Mouse (Mus musculus) spleen, postnatal 10 days (tissue): ENCODE data around the gene Polr2c.
"Not testable (repeated sequence)": the region's sequence is repeated elsewhere in the genome, so short reads cannot be mapped to it uniquely, and the experiment has no call there.

Source experiments
- DNase-seq, 2 experiments: peaks; one replicate each; pipeline ENCODE4 v3.0.0; 2021 to 2022; ENCODE audit warnings: low spot score in 2 of 2

Gene Polr2c

DNA sequence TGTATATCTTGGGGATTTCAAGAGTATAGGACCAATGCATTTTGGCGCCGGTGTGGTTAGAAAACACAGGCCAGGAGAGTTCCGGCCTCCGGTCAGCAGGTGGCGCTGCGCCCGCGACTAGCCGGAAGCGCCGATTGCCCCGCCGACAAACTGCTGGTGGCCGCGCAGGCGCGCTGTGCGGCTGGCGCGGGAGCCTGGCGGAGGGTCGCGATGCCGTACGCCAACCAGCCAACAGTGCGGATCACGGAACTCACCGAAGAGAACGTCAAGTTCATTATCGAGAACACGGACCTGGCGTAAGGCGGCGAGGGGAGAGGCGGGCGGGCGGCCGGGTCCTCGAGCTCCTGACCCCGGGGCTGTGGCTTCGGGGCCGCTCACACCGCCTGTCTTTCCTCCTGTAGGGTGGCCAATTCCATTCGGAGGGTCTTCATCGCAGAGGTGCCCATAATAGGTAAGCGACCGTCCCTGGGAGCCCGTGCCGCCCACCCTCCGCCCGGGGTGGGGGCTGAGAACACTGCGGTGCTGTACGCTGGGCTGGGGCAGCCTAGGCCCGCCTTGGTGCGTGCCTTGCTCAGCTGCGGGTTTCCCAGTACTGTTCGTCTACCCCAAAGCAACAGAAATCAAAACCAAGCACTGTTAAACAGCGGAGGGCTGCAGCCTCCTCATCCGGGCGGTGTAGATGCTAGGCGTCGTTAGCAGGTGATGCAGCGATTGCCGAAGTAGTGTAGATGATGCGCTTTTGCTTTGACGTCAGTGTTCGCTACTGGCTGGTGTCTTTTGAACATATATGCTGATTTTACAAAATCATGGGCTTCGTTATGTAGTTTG, at the start of gene Polr2c:
Polr2c (plus strand) TSS at position 105 of the 828 bp plus-strand sequence.
- DNase-seq, result peak; percentile 94 to 96

DNA sequence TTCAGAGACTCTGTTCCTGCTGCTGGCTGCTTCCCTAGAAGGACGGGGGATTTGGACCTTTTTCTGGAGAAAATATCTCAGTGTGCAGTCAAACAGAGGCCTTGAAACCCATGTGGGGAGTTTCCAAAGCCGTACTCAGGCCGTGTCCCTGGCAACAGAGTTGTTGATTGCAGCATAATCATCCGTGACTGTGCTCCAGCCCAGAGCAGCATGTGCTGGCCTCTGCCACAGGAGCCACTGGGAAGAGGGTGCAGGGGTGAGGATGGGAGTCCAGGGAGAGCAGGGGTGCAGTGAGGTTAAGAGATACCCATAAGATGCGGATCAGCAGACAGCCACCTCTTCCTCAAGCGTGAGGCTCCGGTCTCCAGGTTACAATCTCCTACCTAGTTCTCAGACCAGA, 49.7 kb upstream of the Polr2c start:
- no peak for DNase-seq

DNA sequence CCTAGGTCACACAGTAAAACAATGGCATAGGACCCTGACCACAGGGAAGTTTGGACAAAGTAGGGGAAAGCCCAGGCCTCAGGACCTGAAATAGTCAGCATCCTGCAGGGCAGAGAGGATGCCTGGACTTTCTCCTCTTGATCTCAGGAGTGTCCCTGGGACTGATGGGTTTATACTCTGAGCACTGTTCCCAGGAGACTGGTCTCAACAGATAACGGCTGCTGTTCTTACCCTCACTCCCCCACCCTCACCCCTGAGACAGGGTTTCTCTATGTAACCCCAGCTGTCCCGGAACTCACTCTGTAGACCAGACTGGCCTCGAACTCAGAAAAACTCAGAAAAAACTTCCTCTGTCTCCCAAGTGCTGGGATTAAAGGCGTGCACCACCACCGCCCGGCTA, 48.9 kb upstream of the Polr2c start:
- no peak for DNase-seq

DNA sequence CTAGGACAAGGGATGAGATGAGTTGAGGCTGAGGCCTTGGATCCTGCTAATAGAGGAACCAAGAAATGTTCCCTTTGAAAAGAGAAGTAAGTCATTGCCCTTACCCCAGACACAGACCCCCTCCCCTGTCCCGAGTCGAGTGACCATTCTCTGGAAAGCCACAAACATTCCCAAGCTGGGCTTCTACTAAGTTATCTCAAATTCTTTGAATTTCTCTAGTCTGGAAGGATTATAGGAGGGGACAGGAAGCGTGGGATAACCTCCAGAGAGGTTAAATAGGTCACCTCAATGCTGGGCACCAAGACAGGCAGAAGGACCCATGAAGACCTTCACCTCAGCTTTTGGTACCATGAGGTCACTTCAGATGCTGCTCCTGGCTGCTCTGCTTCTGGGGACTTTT, 47.1 kb upstream of the Polr2c start, which contains the start of gene Ccl17:
Ccl17 (plus strand) TSS at position 301 of the 400 bp plus-strand sequence.
- no peak for DNase-seq

DNA sequence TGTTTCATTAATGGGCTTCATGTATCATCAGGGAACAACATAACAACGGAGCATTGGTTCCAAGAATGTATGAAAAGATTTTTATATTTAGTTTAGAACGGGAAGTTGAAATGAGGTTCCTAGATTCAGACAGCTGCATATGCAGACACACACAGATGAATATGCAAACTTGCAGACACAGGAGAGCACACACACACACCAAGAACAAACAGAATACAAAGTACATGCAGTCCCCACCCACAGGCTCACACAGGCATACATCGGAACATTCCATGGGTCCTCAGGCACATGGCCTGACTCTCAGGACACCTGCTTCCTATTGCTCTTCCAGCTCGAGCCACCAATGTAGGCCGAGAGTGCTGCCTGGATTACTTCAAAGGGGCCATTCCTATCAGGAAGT, 46.4 kb upstream of the Polr2c start:
- no peak for DNase-seq

DNA sequence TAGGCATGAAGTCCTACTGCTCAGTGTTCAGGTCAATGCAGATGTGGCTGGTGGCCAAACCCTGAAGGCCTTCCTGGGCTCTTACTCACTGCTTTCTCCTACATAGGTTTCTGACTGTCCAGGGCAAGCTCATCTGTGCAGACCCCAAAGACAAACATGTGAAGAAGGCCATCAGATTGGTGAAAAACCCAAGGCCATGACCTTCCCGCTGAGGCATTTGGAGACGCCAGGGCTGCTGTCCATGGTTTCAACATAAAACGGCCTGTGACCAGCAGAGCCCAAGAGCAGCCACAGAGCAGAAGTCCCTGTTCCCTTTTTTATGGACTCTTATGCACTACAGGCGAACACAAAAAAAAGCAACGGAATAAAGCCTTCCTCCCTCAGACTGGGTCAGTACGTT, 45.6 kb upstream of the Polr2c start:
- DNase-seq, result no peak

DNA sequence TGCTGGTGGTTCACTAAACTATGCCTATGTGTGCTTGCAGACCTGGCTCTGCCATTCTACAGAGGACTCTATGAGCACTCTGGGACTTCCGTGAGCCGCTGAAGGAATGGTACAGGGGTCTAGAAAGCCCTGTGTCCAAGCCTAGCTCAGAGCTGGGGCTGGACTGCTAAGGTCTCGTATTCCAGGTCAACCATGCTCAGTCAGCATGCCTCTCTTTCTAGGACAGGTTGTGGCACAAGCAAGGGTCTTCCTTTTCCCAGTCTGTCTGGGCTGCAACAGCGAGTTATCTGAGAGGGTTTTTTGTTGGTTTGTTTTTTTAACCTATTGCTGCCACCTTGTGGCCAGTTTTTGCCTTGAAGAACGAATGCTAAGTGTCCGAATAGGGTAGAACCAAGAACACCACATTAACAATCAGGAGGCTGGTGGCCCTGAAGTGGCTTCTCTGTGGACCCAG, 44.6 kb upstream of the Polr2c start:
- DNase-seq, result peak; percentile 86 to 92

DNA sequence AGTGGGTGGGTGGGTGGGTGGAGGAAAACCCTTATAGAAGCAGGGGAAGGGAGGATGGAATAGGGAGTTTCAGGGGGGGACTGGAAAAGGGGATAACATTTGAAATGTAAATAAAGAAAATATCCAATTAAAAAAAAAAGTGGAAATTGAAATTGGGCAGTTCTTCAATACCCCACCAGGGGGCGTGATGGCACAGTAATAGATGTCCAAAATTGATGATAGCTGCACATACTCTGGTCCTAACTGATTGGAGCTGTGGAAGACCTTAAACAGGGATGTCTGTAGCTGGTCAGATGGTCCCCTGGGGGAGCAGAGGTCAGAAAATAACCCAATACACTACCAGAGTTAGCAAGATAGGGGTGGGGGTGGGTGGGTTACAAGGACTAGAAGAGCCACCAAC, 42.7 kb upstream of the Polr2c start:
- DNase-seq, result peak in 1 of 2 experiments; percentile 75

DNA sequence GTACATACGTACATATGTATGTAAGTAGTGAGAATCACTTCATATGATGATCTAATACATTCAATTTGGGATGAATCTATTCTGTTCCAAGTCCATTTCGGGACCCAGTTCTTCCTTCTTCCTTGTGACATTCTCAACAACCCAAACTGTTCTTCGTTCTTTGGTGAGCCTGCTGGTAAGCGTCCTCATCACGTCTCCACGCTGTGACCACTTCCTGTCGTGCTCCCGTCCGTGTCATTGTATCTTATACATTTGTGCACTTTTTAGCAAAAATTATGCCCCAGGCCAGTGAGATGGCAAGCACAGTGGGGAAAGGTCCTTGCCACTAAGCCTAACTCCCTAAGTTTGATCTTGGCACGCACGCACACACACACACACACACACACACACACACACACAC, 39.3 kb upstream of the Polr2c start:
- no peak for DNase-seq

DNA sequence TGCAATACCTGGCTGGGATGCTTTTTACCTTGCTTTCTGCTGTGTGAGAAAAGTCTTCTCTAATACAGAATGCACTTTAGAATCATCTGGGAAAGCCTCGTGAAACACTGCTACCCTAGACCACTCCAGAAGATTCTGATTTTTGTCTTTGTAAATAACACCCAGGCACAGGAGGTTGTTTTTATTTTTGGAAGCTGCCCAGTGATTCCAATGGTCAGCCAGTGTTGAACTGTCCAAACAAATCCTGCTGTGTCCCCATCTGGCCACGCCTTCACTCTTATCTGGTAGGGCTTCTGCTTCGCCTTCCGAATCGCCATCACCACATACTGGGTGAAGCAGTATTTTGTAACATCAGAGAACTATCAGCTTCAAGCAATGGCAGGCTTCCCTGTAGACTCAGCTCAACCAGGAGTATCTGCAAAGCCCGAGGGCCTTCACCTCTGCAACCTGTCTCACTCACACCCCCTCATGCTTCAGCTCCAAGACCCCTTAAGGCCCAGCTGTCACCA, 37.5 kb upstream of the Polr2c start:
- peak in 1 of 2 experiments; percentile 48 for DNase-seq

DNA sequence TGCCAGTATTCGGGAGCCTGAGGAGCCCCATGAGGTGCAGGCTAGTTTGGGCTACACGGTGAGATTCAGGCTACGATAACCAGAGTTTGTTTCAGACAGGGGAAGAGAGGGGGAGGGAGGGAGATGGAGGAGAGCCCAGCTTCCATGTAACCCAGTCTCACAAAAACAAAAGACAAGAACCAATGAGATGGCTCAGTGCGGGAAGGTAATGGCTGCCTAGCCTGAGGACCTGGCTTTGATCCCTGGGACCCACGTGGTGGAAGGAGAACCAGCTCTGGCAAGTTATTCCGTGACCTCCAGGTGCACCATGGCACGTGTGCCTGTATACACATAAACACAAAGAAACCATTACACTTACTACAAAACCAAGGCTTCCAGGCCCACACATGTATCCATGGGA, 36.7 kb upstream of the Polr2c start:
- DNase-seq, result no peak

DNA sequence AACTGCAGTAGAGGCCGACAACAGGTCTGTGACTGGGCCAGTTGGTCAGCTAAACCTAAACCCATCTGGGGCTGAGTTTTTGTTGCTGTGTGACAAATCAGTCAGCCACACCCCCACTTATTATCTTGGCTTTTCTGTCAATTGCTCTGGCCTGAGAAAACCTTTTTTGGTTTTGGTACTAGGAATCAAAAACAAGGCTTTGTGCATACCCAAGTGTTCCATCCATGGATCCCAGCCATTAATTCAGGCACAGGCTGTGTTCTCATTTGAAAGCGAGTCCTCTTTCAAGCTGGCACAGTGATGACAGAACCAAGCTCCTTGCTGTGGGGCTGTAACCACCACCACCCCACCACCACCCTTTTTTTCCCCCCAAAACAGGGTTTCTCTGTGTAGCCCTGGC, 35.9 kb upstream of the Polr2c start:
- DNase-seq, result no peak

DNA sequence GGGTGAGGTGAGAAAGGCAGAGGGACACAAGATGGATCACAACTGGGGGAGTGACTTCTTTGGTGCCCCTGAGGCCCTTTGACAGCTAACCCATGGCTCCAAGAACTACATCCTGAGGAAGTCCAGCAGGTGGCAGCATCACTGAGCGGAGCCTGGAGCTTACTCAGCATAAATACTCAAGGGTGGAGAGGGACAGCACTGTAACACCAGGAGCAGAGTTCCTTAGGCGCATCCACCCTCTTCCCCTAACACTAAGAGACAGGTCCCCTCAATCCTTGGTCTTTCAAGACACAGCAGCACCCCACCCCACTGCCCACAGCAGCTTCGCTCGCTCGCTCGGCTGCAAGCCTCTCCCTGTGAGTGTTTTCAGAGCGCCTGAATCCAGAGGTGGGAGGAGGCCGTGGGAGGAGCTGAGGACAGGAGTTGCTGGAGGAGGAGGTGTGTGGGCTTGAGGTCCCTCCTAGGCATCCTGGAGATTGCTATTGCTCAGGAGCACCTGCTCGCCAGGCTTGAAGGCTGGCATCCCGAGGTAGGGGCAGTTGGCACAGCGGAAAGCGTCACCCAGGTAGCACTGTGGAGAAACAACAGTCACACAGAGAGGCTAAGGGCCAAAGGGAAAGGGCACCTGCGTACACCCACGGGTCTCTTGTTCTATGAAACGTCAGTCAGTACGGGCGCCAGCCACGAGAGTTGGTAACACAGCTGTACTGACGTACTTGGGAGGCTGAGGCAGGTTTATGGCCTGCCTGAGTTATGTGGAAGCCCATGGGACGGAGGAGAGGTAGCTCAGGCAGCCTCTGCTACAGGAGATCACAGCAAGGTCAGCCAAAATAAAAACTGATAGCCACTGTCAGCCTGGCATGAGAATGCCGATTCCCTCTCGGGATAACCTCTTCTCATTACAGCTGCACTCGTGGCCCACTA, 34.4 kb upstream of the Polr2c start:
- DNase-seq, result peak in 1 of 2 experiments; percentile 80

DNA sequence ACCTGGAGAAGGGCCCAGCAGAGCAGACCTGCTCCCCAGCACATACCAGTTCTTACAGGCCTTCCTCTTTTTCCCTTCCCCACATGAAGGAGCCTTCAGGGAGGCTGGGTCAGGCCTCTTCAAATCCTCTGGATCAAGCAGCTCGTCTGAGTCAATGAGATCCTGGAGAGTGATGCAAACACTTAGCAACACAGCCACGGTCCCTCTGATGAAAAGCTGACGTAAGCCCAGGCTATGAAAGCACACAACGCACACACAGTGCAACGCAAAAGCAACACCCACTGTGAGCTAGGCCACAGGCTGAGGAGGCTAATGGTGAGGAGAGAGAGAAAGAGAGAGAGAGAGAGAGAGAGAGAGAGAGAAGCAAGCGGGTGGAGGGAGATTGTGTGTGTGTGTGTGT, 32.1 kb upstream of the Polr2c start:
- no peak for DNase-seq

DNA sequence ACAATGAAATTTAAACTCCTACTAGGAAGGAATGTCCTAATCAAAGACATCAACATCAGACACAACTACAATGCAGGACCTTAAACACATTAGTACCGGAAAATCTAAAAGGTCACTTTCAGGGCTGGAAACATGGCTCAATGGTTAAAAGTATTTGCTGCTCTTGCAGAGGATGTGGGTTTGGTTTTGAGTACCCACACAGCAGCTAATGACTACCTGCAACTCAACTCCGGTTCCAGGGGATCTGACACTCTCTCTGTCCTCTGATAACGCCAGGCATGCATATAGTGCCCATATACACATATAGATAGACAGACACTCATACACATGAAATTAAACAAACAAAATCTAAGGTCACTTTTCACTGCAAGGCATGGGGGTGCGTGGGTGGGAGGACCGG, 31.0 kb upstream of the Polr2c start:
- DNase-seq, result no peak

DNA sequence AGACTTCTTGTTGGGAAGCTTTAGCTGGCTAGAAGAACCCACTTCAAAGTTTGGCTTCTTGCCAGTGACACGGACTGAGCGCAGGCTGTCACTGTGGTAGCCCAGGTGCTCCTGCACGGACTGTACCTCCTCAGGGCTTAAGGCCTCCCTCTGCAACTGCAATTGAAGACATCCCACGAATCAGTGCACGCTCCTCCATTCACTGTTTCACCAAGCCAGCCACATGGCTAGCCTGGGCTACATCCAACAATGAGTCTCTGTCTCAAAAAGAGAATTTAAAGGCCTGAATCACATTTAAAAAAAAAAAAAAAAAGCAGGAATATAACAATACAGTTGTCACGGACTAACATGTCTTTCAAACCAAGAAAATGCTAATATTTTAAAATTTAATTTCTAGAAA, 29.0 kb upstream of the Polr2c start:
- no peak for DNase-seq

DNA sequence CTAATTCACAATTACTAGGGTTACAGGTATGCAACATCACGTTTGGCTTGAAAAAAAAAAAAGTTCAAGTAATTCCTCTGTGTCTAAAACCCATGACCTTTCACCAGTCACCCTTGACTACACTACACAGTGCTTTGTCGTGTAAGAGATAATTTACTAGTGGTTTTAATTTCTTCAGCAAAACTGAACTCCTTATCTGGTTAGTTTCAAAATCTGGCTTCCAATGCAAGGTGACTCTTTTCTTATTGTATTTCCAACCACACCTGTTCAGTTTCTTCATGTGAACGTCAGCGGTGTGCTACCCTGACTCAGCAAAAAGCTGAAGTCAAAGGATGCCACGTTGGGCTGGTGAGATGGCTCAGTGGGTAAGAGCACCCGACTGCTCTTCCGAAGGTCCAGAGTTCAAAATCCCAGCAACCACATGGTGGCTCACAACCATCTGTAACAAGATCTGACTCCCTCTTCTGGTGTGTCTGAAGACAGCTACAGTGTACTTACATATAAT, 23.3 kb upstream of the Polr2c start:
- DNase-seq, result not testable (repeated sequence)

DNA sequence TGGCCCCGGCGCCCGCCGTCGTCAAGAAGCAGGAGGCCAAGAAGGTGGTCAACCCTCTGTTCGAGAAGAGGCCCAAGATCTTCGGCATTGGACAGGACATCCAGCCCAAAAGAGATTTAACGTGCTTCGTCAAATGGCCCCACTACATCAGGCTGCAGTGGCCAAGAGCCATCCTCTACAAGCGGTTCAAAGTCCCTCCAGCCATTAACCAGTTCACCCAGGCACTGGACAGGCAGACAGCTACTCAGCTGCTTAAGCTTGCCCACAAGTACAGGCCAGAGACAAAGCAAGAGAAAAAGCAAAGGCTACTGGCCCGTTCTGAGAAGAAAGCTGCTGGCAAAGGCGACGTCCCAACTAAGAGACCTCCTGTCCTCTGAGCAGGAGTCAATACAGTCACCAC, 21.5 kb upstream of the Polr2c start:
- DNase-seq, result not testable (repeated sequence)

DNA sequence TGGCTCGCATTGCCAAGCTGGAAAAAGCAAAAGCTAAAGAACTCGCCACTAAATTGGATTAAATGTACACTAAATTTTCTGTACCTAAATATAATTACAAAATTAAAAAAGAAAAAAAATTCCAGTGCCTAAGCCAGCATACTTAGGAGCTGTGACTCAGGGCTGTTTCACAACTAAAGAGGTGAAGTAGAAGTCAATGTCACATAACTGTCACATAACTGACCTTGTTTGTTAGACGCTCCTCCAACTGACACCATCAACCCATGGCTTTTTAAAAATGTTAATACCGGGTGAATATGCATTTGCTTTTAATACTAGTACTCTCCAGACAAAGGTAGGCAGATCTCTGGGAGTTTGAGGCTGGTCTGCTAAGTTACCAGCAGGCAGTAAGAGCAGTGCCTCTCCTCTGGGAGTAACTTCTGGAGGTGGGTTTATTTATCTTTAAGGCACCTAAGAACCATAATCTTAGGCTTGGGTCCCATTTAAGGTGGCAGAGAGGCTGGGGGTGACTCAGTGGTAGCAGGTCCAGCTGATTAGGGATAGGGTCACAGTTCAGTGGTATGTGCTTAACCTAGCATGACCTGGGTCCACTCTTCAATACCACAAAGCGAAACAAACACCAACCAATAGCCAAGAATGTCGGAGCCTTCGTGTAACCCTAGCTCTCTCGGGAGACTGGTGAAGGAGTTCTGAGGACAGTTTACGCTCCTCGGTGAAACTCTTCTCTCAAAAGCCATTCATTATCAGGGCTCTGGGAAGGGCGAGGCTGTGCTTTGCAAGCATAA, 20.6 kb upstream of the Polr2c start:
- DNase-seq, result no peak

DNA sequence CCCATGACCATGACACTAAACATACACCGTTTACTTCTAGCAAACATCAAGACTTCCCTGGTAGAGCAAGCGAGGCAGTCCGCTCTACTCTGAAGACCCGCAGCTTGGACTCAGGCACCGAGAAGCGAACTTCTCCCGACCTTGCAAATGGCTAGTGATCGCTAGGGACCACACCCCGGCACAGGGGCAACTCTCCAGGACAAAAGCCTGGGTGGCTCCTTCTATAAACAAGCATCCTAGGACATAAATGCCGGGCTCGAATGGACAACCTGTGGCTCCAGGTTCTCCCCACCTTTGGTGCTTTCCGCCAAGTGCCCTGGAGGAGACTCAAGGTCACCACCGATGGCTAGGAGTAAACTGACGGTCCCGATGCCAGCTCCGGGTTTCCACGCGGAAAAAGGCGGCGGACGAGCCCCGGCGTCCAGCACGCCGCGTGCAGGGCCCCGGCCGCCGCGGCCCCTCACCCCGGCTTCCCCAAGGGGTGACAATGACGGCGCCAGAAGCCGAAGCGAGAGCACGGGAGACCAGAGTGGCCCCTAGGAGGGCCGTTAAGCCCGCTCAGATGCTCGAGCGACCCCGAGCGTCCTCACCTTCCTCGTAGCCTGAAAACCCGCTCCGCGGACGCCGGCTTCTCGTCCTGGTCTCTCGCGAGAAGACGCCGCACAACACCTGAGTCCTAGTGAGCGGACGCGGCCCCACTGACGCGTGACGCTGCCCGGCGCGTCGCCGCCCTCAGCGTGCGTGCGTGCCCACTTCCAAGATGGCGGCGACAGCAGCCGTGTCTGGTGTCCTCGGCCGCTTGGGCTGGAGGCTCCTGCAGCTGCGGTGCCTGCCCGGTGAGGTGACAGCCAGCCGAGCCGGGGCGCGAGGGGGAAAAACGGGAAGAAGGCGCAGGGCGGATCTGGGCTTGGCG, 19.3 kb upstream of the Polr2c start, which contains the start of the genes Coq9 and Ciapin1:
Coq9 (plus strand) TSS at position 660 of the 913 bp plus-strand sequence.
Ciapin1 (minus strand) TSS at position 697 of the 913 bp plus-strand sequence.
- DNase-seq, result peak; percentile 93 to 97
